Mouse (Mus musculus): ENCODE measurements around the gene Dstn.

GRCm38 (mm10) chr2:143975146-143975649 lies 60.1 kb downstream of the Dstn start:
- no peak for TF ChIP-seq POLR2A (IDR thresholded peaks at IDR 0.05; ENCODE audit: borderline replicate concordance, low read depth, low read length)
- no peak for TF ChIP-seq CTCF (IDR thresholded peaks at IDR 0.05; ENCODE audit: low read depth, low read length)

All from bone marrow macrophage, adult 2 months (primary cell).